Mouse (Mus musculus): ENCODE data around the gene Il1rapl2.
A peak's percentile ranks its signal among the peaks of the same experiment; 100 is the strongest.
"Not testable (repeated sequence)": the region's sequence is repeated elsewhere in the genome, so short reads cannot be mapped to it uniquely, and the experiment has no call there.

Gene Il1rapl2

DNA sequence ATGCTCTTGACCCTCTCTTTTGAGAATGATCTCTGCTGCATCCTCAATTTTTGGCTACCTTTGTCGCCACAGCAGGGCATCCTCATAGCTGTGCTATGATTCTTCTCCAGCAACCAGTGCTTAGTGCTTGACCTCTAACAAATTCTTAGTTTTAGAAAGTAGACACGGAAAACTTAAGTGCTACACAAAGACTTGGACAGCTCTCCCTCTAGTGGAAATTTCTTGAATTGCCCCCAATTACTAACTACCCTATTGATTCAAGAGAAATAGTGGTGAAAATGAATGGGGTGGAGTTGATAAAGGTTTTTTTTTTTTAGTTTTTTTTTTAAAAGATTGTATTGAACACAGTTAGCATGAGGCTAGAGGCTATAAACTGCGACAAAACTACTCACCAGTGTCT lies 599.7 kb downstream of the Il1rapl2 start:
- peak in 1 of 2 experiments; percentile 9 for DNase-seq (ENCODE audit: low spot score in 2 of 2)

DNA sequence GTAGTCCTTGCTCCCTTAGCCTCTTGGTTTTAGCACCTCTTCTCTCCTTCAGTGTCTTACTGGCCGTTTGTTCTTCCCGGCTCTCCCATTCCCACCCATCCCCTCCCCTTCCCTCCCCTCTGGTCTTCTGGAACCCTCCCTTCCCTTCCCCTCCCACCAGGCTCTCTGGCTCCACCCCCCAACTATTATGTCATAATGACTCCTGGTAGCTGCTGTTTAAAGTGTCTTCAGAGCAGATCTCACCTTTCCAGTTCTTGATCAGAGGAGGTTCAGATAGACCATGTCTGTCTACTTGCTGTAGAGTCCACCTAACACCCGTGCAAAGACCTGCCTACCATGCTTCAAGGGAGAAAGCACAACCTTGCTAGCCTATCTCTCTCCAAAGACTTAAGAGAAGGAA lies 639.1 kb downstream of the Il1rapl2 start, which contains the start of gene Tex13a:
TSS of gene Tex13a (minus strand) at position 101 of the 400 bp plus-strand sequence.
- no peak for DNase-seq (ENCODE audit: low spot score in 2 of 2)

DNA sequence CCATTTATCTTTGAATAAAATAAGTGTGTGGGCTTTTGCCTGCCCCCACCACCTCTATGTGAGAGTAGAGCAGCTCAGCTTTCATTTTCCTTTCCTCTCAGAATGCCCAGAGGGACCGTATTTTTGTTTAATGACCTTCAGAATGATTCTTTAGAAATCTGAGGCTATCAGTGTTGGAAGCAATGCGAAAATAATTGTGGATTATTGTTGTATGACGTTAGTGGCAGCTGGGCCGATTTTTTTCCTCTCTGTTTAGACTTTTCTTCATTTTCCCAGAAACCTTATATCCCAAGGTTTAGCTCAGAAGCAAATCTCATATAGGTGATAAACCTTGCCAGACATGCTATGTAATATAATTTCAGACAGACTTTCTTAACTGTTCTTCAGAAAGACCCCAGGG lies 664.2 kb downstream of the Il1rapl2 start:
- no peak for DNase-seq (ENCODE audit: low spot score in 2 of 2)

DNA sequence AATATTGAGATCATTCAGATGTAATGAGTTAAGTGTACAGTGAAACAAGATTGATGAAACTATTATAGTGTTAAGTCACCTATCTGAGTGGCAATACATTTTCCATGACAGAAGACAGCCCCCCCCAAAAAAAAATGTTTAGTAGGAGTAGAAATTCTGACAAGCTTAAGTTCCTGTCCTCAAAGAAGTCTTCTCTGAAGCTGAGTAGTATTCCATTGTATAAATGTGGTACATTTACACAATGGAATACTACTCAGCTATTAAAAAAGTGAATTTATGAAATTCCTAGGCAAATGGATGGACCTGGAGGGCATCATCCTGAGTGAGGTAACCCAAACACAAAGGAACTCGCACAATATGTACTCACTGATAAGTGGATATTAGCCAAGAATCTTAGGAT lies 778.3 kb downstream of the Il1rapl2 start:
- not testable (repeated sequence) for DNase-seq (ENCODE audit: low spot score in 2 of 2)

DNA sequence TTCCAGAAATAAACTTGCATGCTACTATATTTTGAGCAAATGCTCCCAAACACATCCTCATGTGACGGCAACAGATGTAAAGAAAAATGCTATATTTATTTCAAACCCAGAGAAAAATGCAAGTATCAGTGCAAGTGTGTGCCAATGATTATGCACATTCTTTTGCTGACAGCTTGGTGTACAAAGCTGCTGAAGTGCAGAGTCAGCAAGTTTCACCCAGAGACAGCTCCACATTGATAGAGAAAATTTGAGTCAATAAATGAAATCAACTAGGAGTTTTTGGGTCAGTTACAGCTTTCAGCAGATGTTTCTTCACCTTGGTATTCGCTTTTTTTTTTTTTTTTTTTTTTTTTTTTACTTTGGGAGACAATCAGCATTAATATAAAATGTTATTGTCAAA lies 863.4 kb downstream of the Il1rapl2 start:
- no peak for DNase-seq (ENCODE audit: low spot score in 2 of 2)

DNA sequence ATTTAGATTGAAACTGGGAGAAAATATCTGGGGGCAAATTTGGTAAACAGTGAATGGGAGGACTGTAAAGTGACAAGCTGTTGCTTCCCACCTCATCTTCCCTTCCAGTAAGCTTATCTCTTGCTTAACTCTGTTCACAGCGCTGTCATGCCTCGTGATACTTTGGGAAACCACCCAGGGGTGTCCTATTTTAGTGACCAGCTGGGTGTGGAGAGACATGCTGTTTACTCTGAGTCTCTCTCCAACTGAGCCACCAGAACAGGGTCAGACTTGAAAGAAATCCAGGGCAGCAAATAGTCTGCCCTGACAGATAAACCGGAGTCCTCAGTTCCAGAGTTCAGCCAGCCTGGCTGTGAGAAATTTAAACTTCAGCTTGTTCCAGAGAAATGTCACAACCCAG lies 867.5 kb downstream of the Il1rapl2 start:
- peak in 1 of 2 experiments; percentile 2 for DNase-seq (ENCODE audit: low spot score in 2 of 2)

DNA sequence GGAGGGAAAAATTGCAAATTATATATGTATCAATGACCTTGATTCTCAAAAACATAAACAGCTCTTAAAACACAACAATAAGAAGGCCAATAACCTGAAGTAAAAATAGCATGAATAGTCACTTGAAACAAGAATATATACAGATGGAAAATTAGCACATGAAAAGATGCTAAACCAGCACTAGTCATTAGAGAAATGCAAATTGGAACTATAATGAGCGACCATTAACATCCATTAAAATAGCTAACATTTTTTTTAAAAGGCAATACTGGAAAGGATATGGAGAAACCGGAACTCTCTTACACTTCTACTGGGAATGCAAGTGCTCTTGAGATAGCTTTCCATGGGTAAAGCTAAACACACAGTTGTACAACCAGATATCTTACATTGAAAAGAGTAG lies 879.4 kb downstream of the Il1rapl2 start:
- DNase-seq (ENCODE audit: low spot score in 2 of 2), result no peak

DNA sequence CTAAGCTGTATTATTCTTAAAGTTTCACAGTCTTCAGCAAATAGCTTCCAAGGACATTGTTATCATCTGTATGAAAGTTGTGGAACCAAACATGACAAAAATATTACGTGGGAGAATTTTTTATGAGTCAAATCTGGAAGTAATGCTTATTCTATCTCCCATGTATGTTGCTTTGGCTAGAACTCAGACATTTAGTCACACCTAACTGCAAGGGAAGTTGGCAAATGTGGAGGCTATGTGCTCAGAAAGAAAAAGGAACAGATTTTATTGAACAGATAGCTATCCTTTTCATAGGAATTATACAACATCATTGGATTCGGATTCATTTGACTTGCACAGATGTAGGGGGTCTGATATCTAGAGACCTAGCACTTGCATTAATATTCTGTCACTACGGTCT lies 908.1 kb downstream of the Il1rapl2 start:
- DNase-seq (ENCODE audit: low spot score in 2 of 2), result no peak

DNA sequence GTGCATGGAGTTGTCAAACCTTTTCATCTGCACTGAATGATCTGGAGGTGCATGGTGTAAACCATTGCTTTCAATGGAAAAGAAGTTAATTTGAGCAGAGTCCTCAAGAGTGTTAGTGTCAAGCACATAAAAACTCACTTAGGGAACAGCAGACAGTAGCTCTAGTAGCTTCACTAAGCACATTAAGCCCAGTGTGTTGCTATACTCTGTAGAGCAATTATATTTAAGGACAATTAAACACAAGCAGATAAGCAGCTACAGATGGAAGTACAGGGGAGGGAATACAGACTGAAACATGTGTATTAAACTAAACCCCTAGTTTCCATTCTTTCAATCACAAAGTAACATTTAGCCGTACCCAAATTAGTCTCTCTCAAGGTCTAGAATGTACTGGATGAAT lies 930.1 kb downstream of the Il1rapl2 start:
- no peak for DNase-seq (ENCODE audit: low spot score in 2 of 2)

DNA sequence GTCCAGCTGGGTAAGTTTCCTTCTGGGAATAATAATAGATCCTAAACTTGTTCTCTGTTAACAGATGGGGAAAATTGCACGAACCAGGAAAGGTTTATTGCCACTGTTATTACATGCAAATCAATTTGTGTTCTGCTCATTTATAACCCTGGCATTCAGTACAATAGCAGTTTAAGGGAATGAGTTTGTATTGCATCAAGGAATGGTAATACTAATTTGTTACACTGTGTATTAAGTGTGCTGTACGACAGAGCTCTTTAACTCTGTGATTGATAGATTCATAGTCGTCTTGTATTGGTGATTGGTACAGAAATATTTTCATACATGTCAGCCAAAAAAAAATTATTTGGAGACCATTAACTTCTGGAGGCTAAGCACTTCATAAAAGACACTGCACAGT lies 934.6 kb downstream of the Il1rapl2 start:
- no peak for DNase-seq (ENCODE audit: low spot score in 2 of 2)

DNA sequence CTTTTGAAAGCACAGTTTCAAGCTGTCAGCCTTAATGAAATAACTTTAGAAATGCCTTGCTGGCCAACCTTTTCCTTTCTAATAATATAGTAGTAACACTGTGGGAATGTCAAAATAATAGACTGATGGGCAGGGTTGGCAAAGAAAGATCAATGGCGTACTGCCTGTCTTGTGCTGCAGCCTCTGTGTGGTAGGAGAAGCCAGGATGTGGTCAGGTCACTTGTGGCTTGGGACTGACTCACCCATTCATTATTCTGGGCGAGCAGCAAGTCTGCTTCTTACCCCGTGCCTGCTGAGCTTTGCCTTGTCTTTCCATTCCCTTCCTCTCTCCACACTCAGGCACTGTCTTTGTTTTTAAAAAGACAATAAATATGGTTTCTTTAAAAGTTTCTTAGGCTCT lies 1049.7 kb downstream of the Il1rapl2 start:
- no peak for DNase-seq (ENCODE audit: low spot score in 2 of 2)

DNA sequence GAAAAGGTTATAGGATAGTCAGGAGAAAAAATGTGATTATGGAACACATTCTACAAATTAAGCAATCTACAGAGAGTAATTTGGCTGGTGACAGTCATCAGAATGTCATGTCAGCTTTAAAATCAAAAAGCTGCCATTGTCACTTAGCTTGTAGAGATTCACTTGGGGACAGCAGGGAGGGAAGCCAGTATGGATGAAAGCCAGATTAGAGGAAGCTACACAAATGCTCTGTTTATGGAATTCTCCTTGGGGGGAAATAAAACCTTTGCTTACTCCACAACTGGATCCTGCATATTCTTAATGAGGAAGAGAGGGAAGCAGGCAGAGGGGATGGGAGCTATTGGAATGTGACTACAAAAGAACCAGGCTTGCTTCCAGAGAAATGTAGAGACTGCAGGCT lies 1054.9 kb downstream of the Il1rapl2 start:
- no peak for DNase-seq (ENCODE audit: low spot score in 2 of 2)

DNA sequence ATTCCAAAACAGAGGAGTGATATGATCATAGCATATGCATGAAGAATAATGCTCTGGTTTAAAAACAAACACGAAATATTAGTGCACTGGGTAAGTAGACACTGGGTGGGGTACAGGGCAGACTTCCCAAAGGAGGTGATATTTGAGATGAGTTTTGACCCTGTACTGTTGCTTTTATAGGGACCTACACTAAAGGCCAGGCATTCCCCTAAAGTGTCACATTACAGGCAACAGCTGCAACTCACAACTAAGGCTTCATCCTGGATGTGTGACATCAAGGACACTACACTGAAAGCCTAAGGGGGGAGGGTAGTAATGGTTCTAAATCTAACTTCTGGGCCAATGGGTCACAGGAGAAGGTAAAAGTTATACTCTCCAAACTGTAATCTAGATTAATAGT lies 1152.0 kb downstream of the Il1rapl2 start:
- DNase-seq (ENCODE audit: low spot score in 2 of 2), result no peak

DNA sequence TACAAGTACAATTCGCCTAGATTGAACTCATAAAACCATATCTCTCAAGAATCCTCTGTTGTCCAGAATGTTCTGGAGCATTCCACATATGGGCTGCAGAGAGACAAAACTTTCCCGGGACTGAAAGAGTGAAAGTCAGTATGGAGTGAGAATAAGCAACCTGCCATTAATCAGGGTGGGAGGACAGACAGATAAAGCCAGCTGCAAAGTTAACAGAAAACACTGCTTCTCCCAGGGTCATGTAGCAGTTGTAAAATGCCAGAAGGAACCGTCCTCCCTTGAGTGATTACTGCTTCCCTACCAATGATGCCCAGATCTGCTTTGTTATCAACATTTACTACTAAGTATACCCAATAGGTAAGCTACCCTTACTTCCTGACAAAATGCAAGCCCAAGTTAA lies 1230.5 kb downstream of the Il1rapl2 start:
- DNase-seq (ENCODE audit: low spot score in 2 of 2), result no peak

DNA sequence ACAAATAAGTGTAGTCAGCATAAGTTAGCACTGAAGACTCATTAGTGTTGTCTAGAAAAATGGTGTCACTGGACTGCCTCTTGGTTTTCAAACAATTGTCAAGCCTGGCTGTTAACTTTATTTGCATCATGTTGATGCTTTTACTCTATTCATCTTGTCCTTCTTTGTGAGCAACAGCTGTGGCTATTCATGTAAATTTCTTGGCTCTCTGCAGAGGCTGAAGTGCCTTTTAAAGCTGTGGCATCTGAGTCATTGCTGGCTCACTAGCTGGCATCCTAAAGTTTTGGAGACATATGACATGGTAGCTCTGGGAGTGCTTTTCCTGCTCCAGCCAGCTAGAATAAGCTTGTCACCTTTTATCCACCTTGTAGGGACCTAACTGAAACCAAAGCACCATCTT lies 1261.5 kb downstream of the Il1rapl2 start:
- no peak for DNase-seq (ENCODE audit: low spot score in 2 of 2)

DNA sequence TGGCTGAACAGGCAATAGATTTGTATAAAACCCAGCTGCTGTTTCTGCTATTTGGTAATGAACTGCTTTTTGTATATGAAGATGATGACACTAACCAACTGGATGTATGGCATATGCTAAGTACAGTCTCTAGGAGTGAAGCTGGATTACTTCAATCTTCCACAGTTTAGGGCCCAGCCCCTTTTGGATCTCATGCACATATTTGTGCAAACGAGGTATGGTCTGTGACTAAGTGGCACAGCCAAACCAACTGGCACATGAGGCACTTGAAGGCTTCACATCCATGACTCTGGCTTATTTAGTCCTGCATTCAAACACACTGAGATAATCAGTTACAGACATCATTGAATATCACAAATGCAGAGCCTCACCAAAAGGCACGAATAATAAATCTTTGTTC lies 1263.5 kb downstream of the Il1rapl2 start:
- no peak for DNase-seq (ENCODE audit: low spot score in 2 of 2)

DNA sequence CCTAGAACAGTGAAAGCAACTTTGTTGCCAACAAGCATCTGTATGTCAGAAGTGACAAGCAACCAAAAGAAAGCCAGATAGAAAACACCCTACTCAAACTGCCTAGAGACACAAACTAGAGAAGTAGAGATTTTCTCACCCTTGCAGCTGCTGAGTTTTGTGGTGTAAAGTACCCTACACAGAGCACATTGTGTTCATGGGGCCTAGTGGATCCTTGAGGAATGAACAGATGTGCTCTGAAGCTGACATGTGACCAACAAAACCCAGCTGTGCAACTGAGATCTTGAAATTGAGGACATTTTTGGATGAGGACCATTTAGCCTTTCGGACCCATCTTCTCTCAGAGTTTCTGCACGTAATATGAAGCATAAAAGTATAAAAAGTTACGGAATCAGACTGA lies 1268.0 kb downstream of the Il1rapl2 start:
- no peak for DNase-seq (ENCODE audit: low spot score in 2 of 2)
